Mouse (Mus musculus) cerebral cortex, adult 2 months (tissue): ENCODE measurements around the gene Crtc3.

Source experiments
- WGBS: fragments of 180-500 bp; shearing (Covaris S2); methylation state at CpG from one replicate; pipeline ENCODE4 v1.1.7; 2018; 5-methylcytosine and 5-hydroxymethylcytosine counted together

Gene Crtc3

GRCm38 (mm10) chr7:80639981-80640380, 48.7 kb downstream of the Crtc3 start:
- 71% methylated on average over 3 of the region's 3 CpGs for WGBS

GRCm38 (mm10) chr7:80638460-80638859, 50.2 kb downstream of the Crtc3 start:
- 64% methylated on average over 10 of the region's 10 CpGs for WGBS

GRCm38 (mm10) chr7:80636953-80637800, 51.5 kb downstream of the Crtc3 start:
- WGBS, result 33% methylated on average over 9 of the region's 9 CpGs

GRCm38 (mm10) chr7:80636288-80636952, 52.3 kb downstream of the Crtc3 start:
- 57% methylated on average over 17 of the region's 17 CpGs for WGBS

- 82% methylated on average over 5 of the region's 5 CpGs for WGBS
Observed at GRCm38 (mm10) chr7:80635866-80636265, 52.8 kb downstream of the Crtc3 start.

GRCm38 (mm10) chr7:80634741-80635140, 53.9 kb downstream of the Crtc3 start:
- 81% methylated on average over 9 of the region's 9 CpGs for WGBS

- WGBS, result 99% methylated on average over 2 of the region's 2 CpGs
Observed at GRCm38 (mm10) chr7:80633635-80634034, 55.0 kb downstream of the Crtc3 start.

- WGBS, result 74% methylated on average over 6 of the region's 6 CpGs
Observed at GRCm38 (mm10) chr7:80631993-80632392, 56.7 kb downstream of the Crtc3 start.

GRCm38 (mm10) chr7:80631405-80631804, 57.3 kb downstream of the Crtc3 start:
- 79% methylated on average over 3 of the region's 3 CpGs for WGBS

- WGBS, result 62% methylated on average over 12 of the region's 12 CpGs
Observed at GRCm38 (mm10) chr7:80629369-80629768, 59.3 kb downstream of the Crtc3 start.

- WGBS, result 24% methylated on average over 8 of the region's 8 CpGs
Observed at GRCm38 (mm10) chr7:80628708-80629183, 59.9 kb downstream of the Crtc3 start.

GRCm38 (mm10) chr7:80626943-80627342, 61.7 kb downstream of the Crtc3 start:
- 85% methylated on average over 5 of the region's 5 CpGs for WGBS

- WGBS, result 78% methylated on average over 7 of the region's 7 CpGs
Observed at GRCm38 (mm10) chr7:80625841-80626240, 62.8 kb downstream of the Crtc3 start.

GRCm38 (mm10) chr7:80623276-80623675, 65.4 kb downstream of the Crtc3 start:
- WGBS, result 78% methylated on average over 5 of the region's 5 CpGs

GRCm38 (mm10) chr7:80616096-80616495, 72.6 kb downstream of the Crtc3 start:
- WGBS, result 62% methylated on average over 9 of the region's 9 CpGs

- WGBS, result 77% methylated on average over 3 of the region's 3 CpGs
Observed at GRCm38 (mm10) chr7:80614042-80614441, 74.6 kb downstream of the Crtc3 start.

- WGBS, result 74% methylated on average over 11 of the region's 11 CpGs
Observed at GRCm38 (mm10) chr7:80612191-80612787, 76.4 kb downstream of the Crtc3 start.

GRCm38 (mm10) chr7:80611646-80612045, 77.0 kb downstream of the Crtc3 start:
- 67% methylated on average over 7 of the region's 7 CpGs for WGBS

- 84% methylated on average over 2 of the region's 2 CpGs for WGBS
Observed at GRCm38 (mm10) chr7:80607503-80607902, 81.2 kb downstream of the Crtc3 start.

GRCm38 (mm10) chr7:80606435-80606834, 82.2 kb downstream of the Crtc3 start:
- 87% methylated on average over 4 of the region's 4 CpGs for WGBS

GRCm38 (mm10) chr7:80605557-80605930, 83.1 kb downstream of the Crtc3 start:
- WGBS, result 55% methylated on average over 10 of the region's 10 CpGs

GRCm38 (mm10) chr7:80604908-80605556, 83.6 kb downstream of the Crtc3 start:
- WGBS, result 57% methylated on average over 11 of the region's 11 CpGs
